Mouse (Mus musculus): Measurements from ENCODE around the gene Clcn7. TPM values are rescaled to one million over a fixed set of nuclear protein-coding genes. Genes with fewer than 3 reads are reported as not detected.

Clcn7 gene
- polyA plus RNA-seq, 1 experiment from 2014 or later, result 27.8 TPM

Other genes starting within 250 kb of the Clcn7 start
- 46.3 and 51.5 TPM in 2 replicates for gene Nubp2, start 247.0 kb upstream of the Clcn7 start, polyA plus RNA-seq (2015; fragmentation: Nextera tagmentation; extraction: Ambion mirVana)
- 39.3 and 43.2 TPM in 2 replicates for gene Spsb3, start 246.7 kb upstream of the Clcn7 start, polyA plus RNA-seq (2015; fragmentation: Nextera tagmentation; extraction: Ambion mirVana)
- gene Eme2, start 238.3 kb upstream of the Clcn7 start, polyA plus RNA-seq (2015; fragmentation: Nextera tagmentation; extraction: Ambion mirVana), result 31.9 and 34.4 TPM in 2 replicates
- gene Mrps34, start 238.3 kb upstream of the Clcn7 start, polyA plus RNA-seq (2015; fragmentation: Nextera tagmentation; extraction: Ambion mirVana), result 86.1 and 93.0 TPM in 2 replicates
- gene Nme3, start 236.9 kb upstream of the Clcn7 start, polyA plus RNA-seq (2015; fragmentation: Nextera tagmentation; extraction: Ambion mirVana), result 48.9 and 58.2 TPM in 2 replicates
- 41.6 and 43.0 TPM in 2 replicates for gene Mapk8ip3, start 196.4 kb upstream of the Clcn7 start, polyA plus RNA-seq (2015; fragmentation: Nextera tagmentation; extraction: Ambion mirVana)
- gene Jpt2, start 172.7 kb upstream of the Clcn7 start, polyA plus RNA-seq (2015; fragmentation: Nextera tagmentation; extraction: Ambion mirVana), result 217 and 236 TPM in 2 replicates
- gene Cramp1l, start 117.6 kb upstream of the Clcn7 start, polyA plus RNA-seq (2015; fragmentation: Nextera tagmentation; extraction: Ambion mirVana), result 8.5 and 9.7 TPM in 2 replicates
- gene Ift140, start 117.3 kb upstream of the Clcn7 start, polyA plus RNA-seq (2015; fragmentation: Nextera tagmentation; extraction: Ambion mirVana), result 22.0 and 26.2 TPM in 2 replicates
- gene Tmem204, start 49.8 kb upstream of the Clcn7 start, polyA plus RNA-seq (2015; fragmentation: Nextera tagmentation; extraction: Ambion mirVana), result 15.2 and 18.4 TPM in 2 replicates
- 48.1 and 53.5 TPM in 2 replicates for gene Telo2, start 17.4 kb upstream of the Clcn7 start, polyA plus RNA-seq (2015; fragmentation: Nextera tagmentation; extraction: Ambion mirVana)
- 0.83 and 1.2 TPM in 2 replicates for gene Ptx4, start 12.6 kb upstream of the Clcn7 start, polyA plus RNA-seq (2015; fragmentation: Nextera tagmentation; extraction: Ambion mirVana)
- gene Ccdc154, start 29.1 kb downstream of the Clcn7 start, polyA plus RNA-seq (2015; fragmentation: Nextera tagmentation; extraction: Ambion mirVana), result not detected in 2 replicates
- gene Gm38655, start 42.1 kb downstream of the Clcn7 start, polyA plus RNA-seq (2015; fragmentation: Nextera tagmentation; extraction: Ambion mirVana), result 0.31 TPM in 1 of 2 replicates, not detected in the other
- 34.9 and 35.5 TPM in 2 replicates for gene BC003965, start 51.2 kb downstream of the Clcn7 start, polyA plus RNA-seq (2015; fragmentation: Nextera tagmentation; extraction: Ambion mirVana)
- 9.7 and 11.8 TPM in 2 replicates for gene Unkl, start 55.0 kb downstream of the Clcn7 start, polyA plus RNA-seq (2015; fragmentation: Nextera tagmentation; extraction: Ambion mirVana)
- 33.9 and 34.3 TPM in 2 replicates for gene Gnptg, start 106.7 kb downstream of the Clcn7 start, polyA plus RNA-seq (2015; fragmentation: Nextera tagmentation; extraction: Ambion mirVana)
- gene Tsr3, start 106.8 kb downstream of the Clcn7 start, polyA plus RNA-seq (2015; fragmentation: Nextera tagmentation; extraction: Ambion mirVana), result 54.4 and 57.2 TPM in 2 replicates
- 1.8 and 2.2 TPM in 2 replicates for gene Baiap3, start 123.0 kb downstream of the Clcn7 start, polyA plus RNA-seq (2015; fragmentation: Nextera tagmentation; extraction: Ambion mirVana)
- 631 and 713 TPM in 2 replicates for gene Ube2i, start 141.2 kb downstream of the Clcn7 start, polyA plus RNA-seq (2015; fragmentation: Nextera tagmentation; extraction: Ambion mirVana)
- gene Prss34, start 165.0 kb downstream of the Clcn7 start, polyA plus RNA-seq (2015; fragmentation: Nextera tagmentation; extraction: Ambion mirVana), result 0.51 and 0.79 TPM in 2 replicates
- not detected in 2 replicates for gene Prss28, start 175.3 kb downstream of the Clcn7 start, polyA plus RNA-seq (2015; fragmentation: Nextera tagmentation; extraction: Ambion mirVana)
- gene Prss29, start 185.3 kb downstream of the Clcn7 start, polyA plus RNA-seq (2015; fragmentation: Nextera tagmentation; extraction: Ambion mirVana), result not detected in 2 replicates
- gene Tpsab1, start 212.2 kb downstream of the Clcn7 start, polyA plus RNA-seq (2015; fragmentation: Nextera tagmentation; extraction: Ambion mirVana), result 0.21 and 0.23 TPM in 2 replicates
- 0.95 and 3.7 TPM in 2 replicates for gene Tpsb2, start 232.9 kb downstream of the Clcn7 start, polyA plus RNA-seq (2015; fragmentation: Nextera tagmentation; extraction: Ambion mirVana)
- gene Tpsg1, start 235.9 kb downstream of the Clcn7 start, polyA plus RNA-seq (2015; fragmentation: Nextera tagmentation; extraction: Ambion mirVana), result 1.0 and 2.2 TPM in 2 replicates